Mouse (Mus musculus): Measurements from ENCODE around the gene Rad54l2.

DNA sequence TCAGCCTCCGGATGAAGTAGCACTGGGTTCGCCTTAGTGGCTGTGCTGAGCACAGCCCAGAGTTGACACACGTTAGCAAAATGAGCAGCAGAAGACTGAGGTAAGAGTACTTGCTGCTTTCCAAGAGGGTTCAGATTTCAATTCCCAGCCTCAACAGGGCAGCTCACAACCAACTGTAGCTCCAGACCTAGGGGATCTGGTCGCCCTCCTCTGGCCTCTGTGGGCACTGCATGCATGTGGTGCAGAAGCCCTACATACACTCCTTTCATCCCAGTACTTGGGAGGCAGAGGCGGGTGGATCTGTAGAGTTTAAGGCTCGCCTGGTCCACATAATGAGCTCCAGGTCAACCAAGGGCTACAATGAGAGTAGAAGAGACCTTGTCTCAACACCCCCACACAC is 145.2 kb downstream of the Rad54l2 start:
- no peak for TF ChIP-seq CTCF (IDR thresholded peaks at IDR 0.05; ENCODE audit: borderline replicate concordance, insufficient read depth, low read depth, low read length)
- no peak for TF ChIP-seq POLR2A (IDR thresholded peaks at IDR 0.05; ENCODE audit: borderline replicate concordance, insufficient read depth, low read length)
